Mouse (Mus musculus): ENCODE data around the gene Ppl. TPM values are rescaled to one million over a fixed set of nuclear protein-coding genes. Genes with fewer than 3 reads are reported as not detected.

Ppl gene
- polyA plus RNA-seq (2016; fragmentation: Nextera tagmentation; extraction: Ambion mirVana) = 1.8 and 2.4 TPM in 2 replicates

DNA sequence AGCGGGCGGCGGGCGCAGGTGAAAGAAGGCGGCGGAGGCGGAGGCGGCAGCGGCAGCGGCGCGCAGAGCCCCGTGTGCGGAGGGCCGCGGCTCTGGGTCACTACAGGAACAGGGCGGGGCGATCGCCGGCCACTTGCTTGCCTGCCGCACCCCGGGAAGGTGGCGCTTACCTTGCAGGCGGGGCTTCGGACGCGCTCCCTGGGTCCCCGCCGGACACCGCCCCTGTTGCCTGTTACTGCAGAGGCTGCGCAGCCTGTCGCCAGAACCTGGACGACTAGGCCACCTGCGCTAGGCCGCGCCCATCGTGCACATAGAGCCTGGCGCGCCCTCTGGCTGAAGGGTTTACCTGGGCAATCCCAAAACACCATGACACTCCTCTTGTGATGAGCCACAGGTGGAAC is at the start of gene Ppl:
Gene Ppl, minus strand, starts transcription at position 21 of the 401 bp plus-strand sequence.
- Histone ChIP-seq H3K36me3 (replicated peaks) (no peaks in the 10 kb centered on the region), H3K4me1 (peaks cover 27% of the 10 kb centered on the region), H3K27ac (replicated peaks) (no peak within 1 kb of the TSS), H3K27me3 (replicated peaks; ENCODE audit: low read depth, poor library complexity, severe bottlenecking) (peaks cover 75% of the 10 kb centered on the region), H3K4me3 (peak within 1 kb of the TSS; percentile 55), H3K9me3 (no peaks in the 10 kb centered on the region)
- 1% methylated on average over 39 of the region's 39 CpGs for WGBS
- peak; percentile 61 for DNase-seq (ENCODE audit: low spot score)

DNA sequence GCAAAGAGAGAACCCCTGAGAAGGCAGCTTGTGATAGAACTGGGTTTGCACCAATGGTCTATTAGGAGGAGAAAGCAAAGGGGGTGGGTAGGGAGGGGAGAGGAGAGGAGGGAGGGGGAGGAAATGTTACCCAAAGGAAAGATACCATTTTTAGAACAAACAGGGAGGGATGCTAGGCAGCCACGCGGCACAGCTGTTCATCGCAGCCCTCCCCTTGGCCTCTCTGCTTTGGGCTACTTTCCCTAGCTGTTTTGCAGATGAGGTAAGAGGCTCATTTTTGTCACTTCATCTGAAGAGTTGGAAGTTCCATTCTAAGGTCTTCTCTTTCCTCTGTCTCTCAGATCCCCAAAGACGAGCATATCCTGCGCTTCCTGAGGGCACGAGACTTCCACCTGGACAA is 40.4 kb upstream of the Ppl start:
- no peak overlapping the region for H3K27ac ChIP-seq (replicated peaks)
- no peaks in the 10 kb centered on the region for H3K27me3 ChIP-seq (replicated peaks; ENCODE audit: low read depth, poor library complexity, severe bottlenecking)
- no peaks in the 10 kb centered on the region for H3K4me1 ChIP-seq
- no peak for DNase-seq (ENCODE audit: low spot score)
- H3K9me3 ChIP-seq = no peaks in the 10 kb centered on the region
- 95% methylated on average over 6 of the region's 6 CpGs for WGBS
- no peaks in the 10 kb centered on the region for H3K36me3 ChIP-seq (replicated peaks)
- no peak overlapping the region for H3K4me3 ChIP-seq

DNA sequence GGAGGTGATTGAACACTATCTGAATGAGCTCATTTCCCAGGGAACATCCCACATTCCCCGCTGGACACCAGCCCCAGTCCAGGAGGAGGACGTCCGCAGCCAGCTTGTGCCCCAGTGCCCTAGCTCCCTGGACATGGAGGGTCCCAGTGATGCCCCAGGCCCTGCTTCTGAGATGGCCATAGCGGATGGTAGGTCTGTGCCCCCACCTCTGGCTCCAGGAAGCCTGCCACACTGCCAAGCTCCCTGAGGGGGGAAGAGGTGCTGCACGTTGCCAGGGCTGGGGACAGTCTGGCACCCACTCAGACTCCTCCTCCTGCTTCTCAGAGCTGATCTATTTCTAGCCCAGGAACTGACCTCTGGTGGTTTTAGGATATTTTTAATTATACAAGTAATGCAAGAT is 36.6 kb upstream of the Ppl start:
- H3K9me3 ChIP-seq = no peaks in the 10 kb centered on the region
- no peak overlapping the region for H3K4me3 ChIP-seq
- 74% methylated on average over 5 of the region's 5 CpGs for WGBS
- H3K27ac ChIP-seq (replicated peaks) = no peak overlapping the region
- H3K36me3 ChIP-seq (replicated peaks) = no peaks in the 10 kb centered on the region
- DNase-seq (ENCODE audit: low spot score) = no peak
- no peaks in the 10 kb centered on the region for H3K4me1 ChIP-seq
- no peaks in the 10 kb centered on the region for H3K27me3 ChIP-seq (replicated peaks; ENCODE audit: low read depth, poor library complexity, severe bottlenecking)

DNA sequence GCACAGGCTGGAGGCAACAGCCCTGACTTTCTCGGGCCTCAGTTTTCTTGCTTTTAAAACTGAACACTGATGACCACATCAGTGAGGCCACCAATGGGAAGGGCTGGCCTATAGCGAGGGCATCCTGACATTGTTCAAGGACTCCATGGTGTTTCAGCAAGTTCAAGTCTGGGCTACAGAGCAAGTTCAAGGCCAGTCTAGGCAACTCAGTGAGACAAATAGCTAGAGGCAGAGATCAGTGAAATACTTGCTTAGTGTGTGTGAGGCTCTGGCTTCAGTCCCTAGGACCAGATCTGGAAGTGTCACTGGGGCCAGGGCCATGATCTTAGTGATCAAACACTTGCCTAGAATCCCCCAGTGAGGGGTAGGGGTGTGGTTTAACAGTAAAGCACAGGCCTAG is 35.8 kb upstream of the Ppl start:
- Histone ChIP-seq H3K4me3 (no peak overlapping the region), H3K9me3 (no peaks in the 10 kb centered on the region), H3K27me3 (replicated peaks; ENCODE audit: low read depth, poor library complexity, severe bottlenecking) (no peaks in the 10 kb centered on the region), H3K4me1 (no peaks in the 10 kb centered on the region), H3K36me3 (replicated peaks) (no peaks in the 10 kb centered on the region), H3K27ac (replicated peaks) (no peak overlapping the region)
- no peak for DNase-seq (ENCODE audit: low spot score)
- 92% methylated on average over 2 of the region's 2 CpGs for WGBS

DNA sequence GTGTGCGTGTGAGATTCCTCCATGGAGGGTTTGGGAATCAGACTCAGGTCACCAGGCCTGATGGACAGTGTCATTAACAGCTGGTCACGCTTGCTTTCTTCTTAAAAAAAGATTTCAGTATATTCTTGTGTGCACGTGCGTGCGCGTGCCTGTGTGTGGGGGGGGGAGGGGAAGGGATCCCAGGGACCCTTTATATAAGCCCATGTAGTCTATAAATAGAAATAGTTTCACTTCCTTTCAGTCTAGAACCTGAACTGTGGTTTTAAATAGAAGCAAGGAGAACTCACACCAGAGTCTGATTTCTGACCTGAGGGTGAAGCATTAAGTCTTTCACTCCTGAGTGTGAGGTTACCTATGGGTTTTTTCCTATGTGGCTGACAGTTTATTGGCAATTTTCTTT is 32.1 kb upstream of the Ppl start:
- H3K4me1 ChIP-seq = no peaks in the 10 kb centered on the region
- no peaks in the 10 kb centered on the region for H3K9me3 ChIP-seq
- H3K4me3 ChIP-seq = no peak overlapping the region
- H3K27me3 ChIP-seq (replicated peaks; ENCODE audit: low read depth, poor library complexity, severe bottlenecking) = no peaks in the 10 kb centered on the region
- no peaks in the 10 kb centered on the region for H3K36me3 ChIP-seq (replicated peaks)
- DNase-seq (ENCODE audit: low spot score) = no peak
- 87% methylated on average over 6 of the region's 6 CpGs for whole genome bisulfite sequencing
- H3K27ac ChIP-seq (replicated peaks) = no peak overlapping the region

DNA sequence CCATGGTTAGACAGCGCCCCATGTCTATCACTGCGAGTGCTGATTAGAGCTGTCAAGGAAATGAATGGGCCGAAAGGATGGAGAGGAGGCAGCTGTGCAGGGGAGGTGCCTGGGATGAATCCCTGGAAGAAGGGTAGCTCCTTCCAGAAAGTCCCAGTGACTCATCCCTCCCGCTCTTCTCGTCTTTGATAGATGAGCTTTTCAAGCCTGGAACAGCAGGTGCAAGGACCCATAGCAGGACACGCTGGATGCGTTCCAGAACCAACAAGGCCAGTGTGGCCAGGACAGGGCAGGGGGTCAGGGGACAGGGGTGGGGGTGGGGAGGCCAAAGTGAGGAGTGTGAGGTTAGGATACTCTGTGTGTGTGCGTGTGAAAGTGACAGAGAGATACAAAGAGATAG is 27.0 kb upstream of the Ppl start:
- WGBS = 86% methylated on average over 8 of the region's 8 CpGs
- H3K9me3 ChIP-seq = no peaks in the 10 kb centered on the region
- no peak overlapping the region for H3K4me3 ChIP-seq
- H3K36me3 ChIP-seq (replicated peaks) = no peaks in the 10 kb centered on the region
- peaks cover 6% of the 10 kb centered on the region; the same call in 1 of the 2 replicates for H3K4me1 ChIP-seq
- no peak for DNase-seq (ENCODE audit: low spot score)
- H3K27me3 ChIP-seq (replicated peaks; ENCODE audit: low read depth, poor library complexity, severe bottlenecking) = no peaks in the 10 kb centered on the region
- no peak overlapping the region for H3K27ac ChIP-seq (replicated peaks)

DNA sequence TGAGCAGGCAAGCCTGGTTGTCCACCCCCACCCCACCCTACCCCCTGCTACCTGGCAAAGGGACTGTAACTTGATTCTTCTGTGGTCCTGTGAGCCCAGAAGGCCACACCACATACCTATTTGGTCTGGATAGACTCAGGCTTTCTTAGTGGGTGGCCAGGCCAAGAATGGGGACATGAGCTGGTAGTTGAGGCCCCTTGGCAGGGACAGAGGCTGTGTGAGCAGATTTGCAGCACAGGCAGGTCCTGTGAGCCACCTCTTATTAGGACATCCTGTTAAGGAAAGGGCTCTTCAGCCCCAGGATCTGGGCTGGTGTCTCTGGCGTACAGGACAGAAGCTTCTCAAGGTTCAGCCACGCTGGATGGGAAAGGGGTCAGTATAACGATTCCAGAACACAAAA is 24.9 kb upstream of the Ppl start:
- no peaks in the 10 kb centered on the region for H3K9me3 ChIP-seq
- H3K4me1 ChIP-seq = peaks cover 12% of the 10 kb centered on the region; the same call in 1 of the 2 replicates
- no peaks in the 10 kb centered on the region for H3K36me3 ChIP-seq (replicated peaks)
- no peak overlapping the region for H3K27ac ChIP-seq (replicated peaks)
- no peak for DNase-seq (ENCODE audit: low spot score)
- H3K27me3 ChIP-seq (replicated peaks; ENCODE audit: low read depth, poor library complexity, severe bottlenecking) = no peaks in the 10 kb centered on the region
- H3K4me3 ChIP-seq = no peak overlapping the region
- 84% methylated on average over 3 of the region's 3 CpGs for WGBS

DNA sequence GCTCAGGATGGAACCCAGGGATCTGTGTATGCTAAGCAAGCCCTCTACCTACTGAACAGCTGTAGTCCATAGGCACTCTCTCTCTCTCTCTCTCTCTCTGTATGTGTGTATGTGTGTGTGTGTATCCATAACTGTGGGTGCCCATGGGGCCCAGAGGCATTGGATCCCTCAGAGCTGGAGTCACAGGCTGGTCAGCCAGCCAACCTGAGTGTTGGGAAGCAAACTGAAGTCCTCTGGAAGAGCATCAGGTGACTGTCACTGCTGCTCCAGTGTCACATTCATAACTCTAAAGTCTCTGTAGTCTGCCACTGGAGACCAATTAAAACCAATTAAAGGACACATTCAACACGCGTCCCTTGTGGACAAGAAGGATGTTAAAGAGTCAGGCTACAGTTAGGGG is 24.3 kb upstream of the Ppl start:
- peaks cover 12% of the 10 kb centered on the region; the same call in 1 of the 2 replicates for H3K4me1 ChIP-seq
- no peak overlapping the region for H3K4me3 ChIP-seq
- H3K9me3 ChIP-seq = no peaks in the 10 kb centered on the region
- H3K36me3 ChIP-seq (replicated peaks) = no peaks in the 10 kb centered on the region
- no peak for DNase-seq (ENCODE audit: low spot score)
- WGBS = 60% methylated on average over 2 of the region's 2 CpGs
- no peak overlapping the region for H3K27ac ChIP-seq (replicated peaks)
- no peaks in the 10 kb centered on the region for H3K27me3 ChIP-seq (replicated peaks; ENCODE audit: low read depth, poor library complexity, severe bottlenecking)

DNA sequence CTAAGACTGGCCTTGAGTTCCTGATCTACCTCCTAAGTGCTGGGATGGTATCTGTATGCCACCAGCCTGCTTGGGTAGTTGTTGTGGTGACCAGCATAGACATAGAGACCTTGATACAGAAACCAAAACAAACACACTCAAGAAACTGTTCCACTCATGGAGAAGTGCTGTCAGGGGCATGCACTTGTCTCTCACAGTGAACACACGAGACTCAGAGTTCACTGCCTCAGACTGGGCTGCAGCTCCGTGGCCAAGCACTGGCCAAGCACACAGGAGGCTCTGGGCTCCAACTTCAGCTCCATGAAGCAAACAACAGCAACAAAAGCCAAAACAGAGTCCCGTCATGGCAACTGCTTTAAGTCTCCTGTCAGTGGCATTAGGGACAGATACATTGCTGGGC is 22.8 kb upstream of the Ppl start:
- Histone ChIP-seq H3K27ac (replicated peaks) (no peak overlapping the region), H3K4me3 (no peak overlapping the region), H3K36me3 (replicated peaks) (no peaks in the 10 kb centered on the region), H3K4me1 (peaks cover 12% of the 10 kb centered on the region; the same call in 1 of the 2 replicates), H3K27me3 (replicated peaks; ENCODE audit: low read depth, poor library complexity, severe bottlenecking) (no peaks in the 10 kb centered on the region), H3K9me3 (no peaks in the 10 kb centered on the region)
- WGBS = 67% methylated on average over 3 of the region's 3 CpGs
- DNase-seq (ENCODE audit: low spot score) = no peak

DNA sequence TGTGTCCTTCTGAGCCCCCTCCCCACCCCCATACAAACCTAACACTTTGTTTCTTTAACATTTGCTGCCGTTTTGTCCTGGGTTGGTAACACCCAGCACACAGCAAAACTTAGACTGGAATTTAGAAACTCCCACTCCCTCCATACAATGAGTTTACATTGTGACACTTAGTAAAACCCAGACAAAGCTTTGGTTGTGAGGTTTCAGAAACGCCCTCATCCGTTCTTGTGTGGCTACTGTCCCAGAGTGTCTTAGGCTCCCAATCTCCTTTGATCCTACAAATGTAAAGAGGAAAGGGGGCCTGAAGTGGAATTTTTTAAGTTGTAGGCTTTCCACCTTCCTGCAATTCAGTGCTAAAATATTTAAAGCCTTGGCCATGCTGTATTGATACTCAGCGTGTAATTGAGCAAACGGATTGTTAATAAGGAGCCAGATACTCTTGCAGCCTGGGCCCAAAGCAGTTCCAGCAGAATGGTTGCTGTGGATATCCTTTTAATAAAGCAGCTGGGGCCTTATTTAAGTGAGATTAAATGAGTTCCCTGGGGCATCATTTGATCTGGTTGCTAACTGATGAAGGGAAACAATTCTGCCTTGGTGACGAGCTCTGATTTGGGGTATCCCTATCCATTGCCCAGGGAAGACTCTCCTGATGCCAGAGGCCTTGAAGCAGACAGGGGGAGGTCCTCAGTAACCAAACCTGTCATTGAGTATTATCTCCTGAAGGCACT is 21.2 kb upstream of the Ppl start:
- no peak for DNase-seq (ENCODE audit: low spot score)
- no peak overlapping the region for H3K4me3 ChIP-seq
- no peaks in the 10 kb centered on the region for H3K36me3 ChIP-seq (replicated peaks)
- no peaks in the 10 kb centered on the region for H3K9me3 ChIP-seq
- peaks cover 8% of the 10 kb centered on the region for H3K27me3 ChIP-seq (replicated peaks; ENCODE audit: low read depth, poor library complexity, severe bottlenecking)
- WGBS = 42% methylated on average over 6 of the region's 6 CpGs
- peaks cover 12% of the 10 kb centered on the region; the same call in 1 of the 2 replicates for H3K4me1 ChIP-seq
- no peak overlapping the region for H3K27ac ChIP-seq (replicated peaks)

DNA sequence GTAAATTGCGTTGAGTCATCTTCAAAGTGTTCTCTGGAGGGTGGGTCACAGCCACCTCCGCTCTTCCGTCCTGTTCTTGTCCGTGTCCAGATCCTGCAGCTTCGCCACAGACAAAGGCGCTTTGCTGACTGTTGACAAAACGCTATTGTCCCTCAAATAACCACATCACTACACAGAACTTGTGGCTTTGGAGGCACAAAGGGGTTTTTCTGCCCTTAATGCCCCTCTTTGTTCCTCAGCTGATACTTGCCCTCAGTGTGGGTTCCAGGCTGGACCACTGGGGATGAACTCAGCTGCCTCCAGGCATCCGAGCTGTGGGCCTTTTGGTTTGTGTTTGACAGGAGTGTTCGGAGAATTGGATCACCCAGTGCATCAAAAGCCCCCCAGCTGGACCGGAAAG is 18.3 kb upstream of the Ppl start:
- 50% methylated on average over 10 of the region's 10 CpGs for WGBS
- H3K9me3 ChIP-seq = no peaks in the 10 kb centered on the region
- no peak for DNase-seq (ENCODE audit: low spot score)
- no peak overlapping the region for H3K27ac ChIP-seq (replicated peaks)
- peaks cover 33% of the 10 kb centered on the region for H3K27me3 ChIP-seq (replicated peaks; ENCODE audit: low read depth, poor library complexity, severe bottlenecking)
- H3K4me1 ChIP-seq = peaks cover 25% of the 10 kb centered on the region
- no peaks in the 10 kb centered on the region for H3K36me3 ChIP-seq (replicated peaks)
- H3K4me3 ChIP-seq = no peak overlapping the region

DNA sequence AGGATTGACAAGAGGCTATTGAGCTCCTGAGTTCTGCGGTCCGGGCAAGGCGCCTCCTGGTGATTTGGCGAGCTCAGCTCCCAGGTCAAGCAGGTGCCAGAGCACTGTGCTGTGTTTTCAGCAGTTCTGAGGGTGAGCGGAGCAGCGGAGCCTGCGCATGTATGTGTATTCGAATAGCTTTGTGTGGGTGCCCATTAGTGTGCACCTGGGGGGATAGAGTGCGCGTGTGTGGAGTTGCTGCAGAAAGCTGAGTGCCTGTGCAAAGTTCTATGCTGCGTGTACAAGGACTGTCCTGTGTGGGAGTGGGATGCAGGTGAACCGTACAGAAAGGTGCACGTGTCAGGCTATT is 14.8 kb upstream of the Ppl start, which contains the start of gene Sec14l5:
Gene Sec14l5, plus strand, starts transcription at position 73 of the 349 bp plus-strand sequence.
- Histone ChIP-seq H3K27ac (replicated peaks) (no peak within 1 kb of the TSS), H3K36me3 (replicated peaks) (no peaks in the 10 kb centered on the region), H3K4me1 (peaks cover 19% of the 10 kb centered on the region), H3K9me3 (no peaks in the 10 kb centered on the region), H3K27me3 (replicated peaks; ENCODE audit: low read depth, poor library complexity, severe bottlenecking) (peaks cover 33% of the 10 kb centered on the region), H3K4me3 (peak within 1 kb of the TSS; percentile 53)
- no peak for DNase-seq (ENCODE audit: low spot score)
- 17% methylated on average over 13 of the region's 13 CpGs for WGBS

DNA sequence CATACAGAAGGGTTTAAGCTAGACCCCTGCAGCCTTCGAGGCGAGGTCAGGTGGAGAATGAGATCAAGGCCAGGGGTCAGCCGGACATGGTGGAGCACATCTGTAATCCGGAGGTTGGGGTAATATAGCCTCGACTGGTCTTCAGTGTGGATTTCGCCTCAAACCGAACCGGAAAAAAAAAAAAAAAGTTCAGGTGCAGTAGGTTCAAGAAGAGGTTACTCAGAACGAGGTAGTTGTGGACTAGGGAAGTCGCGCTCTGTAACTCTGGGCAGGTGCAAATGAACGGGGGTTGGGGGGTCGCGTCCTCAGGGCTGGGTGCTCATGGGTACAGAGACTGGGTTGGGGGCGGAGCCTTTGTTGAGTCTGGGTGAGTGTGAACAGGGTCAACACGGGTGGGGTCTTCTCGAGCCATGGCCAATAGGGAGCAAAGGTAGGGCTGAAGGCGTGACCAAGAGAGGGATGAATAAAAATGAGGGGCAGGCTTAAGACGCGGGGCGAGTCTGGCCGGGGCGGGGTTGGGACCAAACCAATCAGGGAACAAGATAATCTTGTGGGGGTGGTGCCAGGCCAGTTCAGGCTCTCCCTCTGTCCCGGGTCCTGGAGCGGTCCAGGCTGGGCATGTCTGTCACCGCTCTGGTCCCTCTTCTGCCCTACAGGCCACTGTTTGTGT is 14.3 kb upstream of the Ppl start:
- peaks cover 19% of the 10 kb centered on the region for H3K4me1 ChIP-seq
- no peak overlapping the region for H3K27ac ChIP-seq (replicated peaks)
- H3K27me3 ChIP-seq (replicated peaks; ENCODE audit: low read depth, poor library complexity, severe bottlenecking) = peaks cover 33% of the 10 kb centered on the region
- peak overlapping the region; percentile 53 for H3K4me3 ChIP-seq
- H3K9me3 ChIP-seq = no peaks in the 10 kb centered on the region
- WGBS = 2% methylated on average over 26 of the region's 26 CpGs
- DNase-seq (ENCODE audit: low spot score) = peak; percentile 90
- no peaks in the 10 kb centered on the region for H3K36me3 ChIP-seq (replicated peaks)

All from embryonic facial prominence, embryonic 10.5 days (tissue).